Mouse (Mus musculus) urinary bladder, postnatal 14 days (tissue): ENCODE results near the gene Inha.

Experiments used
- DNase-seq: peaks from one replicate; pipeline ENCODE4 v3.0.0; 2021; ENCODE audit warnings: low spot score

Gene Inha

GRCm38 (mm10) chr1:75507006-75507405, at the start of gene Inha:
Gene Inha, plus strand, starts transcription at chr1:75507077.
- no peak for DNase-seq

- no peak for DNase-seq
These were observed 49.2 kb upstream of the Inha start for GRCm38 (mm10) chr1:75457710-75458024.

GRCm38 (mm10) chr1:75458025-75458788, 48.7 kb upstream of the Inha start:
- peak; percentile 38 for DNase-seq

GRCm38 (mm10) chr1:75458789-75459684, 47.8 kb upstream of the Inha start:
- DNase-seq = no peak

GRCm38 (mm10) chr1:75460297-75460696, 46.6 kb upstream of the Inha start:
- DNase-seq = no peak

GRCm38 (mm10) chr1:75462636-75463035, 44.2 kb upstream of the Inha start:
- DNase-seq = no peak

GRCm38 (mm10) chr1:75463652-75464204, 43.1 kb upstream of the Inha start:
- DNase-seq = no peak

GRCm38 (mm10) chr1:75467215-75467927, 39.5 kb upstream of the Inha start:
- peak; percentile 81 for DNase-seq

- DNase-seq = no peak
These were observed 37.5 kb upstream of the Inha start for GRCm38 (mm10) chr1:75469287-75469825.

DNA sequence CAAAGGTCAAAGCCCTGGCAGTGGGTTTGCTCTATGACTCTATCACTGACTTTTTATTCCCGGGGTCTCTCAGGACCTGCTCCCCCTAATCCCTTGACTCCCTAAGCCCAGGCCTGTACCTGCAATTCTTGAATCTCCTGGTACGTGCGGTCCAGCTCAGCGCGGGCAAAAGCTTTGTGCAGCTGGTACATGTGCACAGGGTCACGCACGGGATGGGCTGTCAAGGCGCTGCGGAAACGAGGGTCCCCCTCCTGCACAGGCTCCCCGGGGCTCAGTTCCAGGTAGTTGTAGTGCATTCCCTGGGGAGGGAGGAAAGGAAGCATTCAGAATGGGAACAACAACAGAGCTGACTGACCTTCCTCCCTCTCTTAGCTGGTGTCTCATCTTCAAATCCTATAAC, 30.4 kb upstream of the Inha start:
- DNase-seq = no peak

DNA sequence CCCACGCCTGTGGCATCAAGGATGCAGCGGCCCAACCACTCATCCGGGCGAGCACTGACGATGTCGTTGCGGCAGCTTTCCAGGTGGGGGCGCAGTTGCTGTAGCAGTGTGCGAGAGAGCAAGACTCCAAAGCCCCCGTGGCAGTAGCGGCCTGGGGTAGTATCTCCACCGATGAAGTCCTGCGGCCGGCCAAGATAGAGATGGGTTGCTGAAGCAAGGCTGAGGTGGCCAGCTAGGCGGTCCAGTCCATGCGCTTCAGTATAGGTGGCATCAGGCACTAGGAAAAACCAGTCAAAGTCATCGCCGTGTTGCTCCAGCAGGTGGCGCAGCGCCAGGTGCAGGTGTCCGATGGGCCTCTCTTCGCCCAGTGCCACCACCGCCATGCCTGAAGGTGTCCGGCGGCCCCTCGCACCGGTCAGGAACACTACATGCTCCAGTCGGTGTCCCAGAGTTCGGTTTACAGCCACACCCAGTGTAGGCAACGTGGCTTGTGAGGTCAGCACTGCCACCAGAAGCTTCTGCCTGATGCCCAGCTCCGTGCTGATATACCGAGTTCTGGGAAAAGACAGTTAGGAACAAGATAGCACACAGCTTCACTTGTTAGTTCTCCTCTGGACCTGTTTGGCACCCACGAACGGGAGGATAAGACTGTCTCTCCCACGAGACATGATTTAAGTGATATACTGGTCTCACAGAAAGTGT, 29.5 kb upstream of the Inha start:
- DNase-seq = peak; percentile 90

- DNase-seq = no peak
These were observed 28.9 kb upstream of the Inha start for GRCm38 (mm10) chr1:75477966-75478290.

GRCm38 (mm10) chr1:75478497-75478896, 28.4 kb upstream of the Inha start:
- DNase-seq = peak; percentile 34

DNA sequence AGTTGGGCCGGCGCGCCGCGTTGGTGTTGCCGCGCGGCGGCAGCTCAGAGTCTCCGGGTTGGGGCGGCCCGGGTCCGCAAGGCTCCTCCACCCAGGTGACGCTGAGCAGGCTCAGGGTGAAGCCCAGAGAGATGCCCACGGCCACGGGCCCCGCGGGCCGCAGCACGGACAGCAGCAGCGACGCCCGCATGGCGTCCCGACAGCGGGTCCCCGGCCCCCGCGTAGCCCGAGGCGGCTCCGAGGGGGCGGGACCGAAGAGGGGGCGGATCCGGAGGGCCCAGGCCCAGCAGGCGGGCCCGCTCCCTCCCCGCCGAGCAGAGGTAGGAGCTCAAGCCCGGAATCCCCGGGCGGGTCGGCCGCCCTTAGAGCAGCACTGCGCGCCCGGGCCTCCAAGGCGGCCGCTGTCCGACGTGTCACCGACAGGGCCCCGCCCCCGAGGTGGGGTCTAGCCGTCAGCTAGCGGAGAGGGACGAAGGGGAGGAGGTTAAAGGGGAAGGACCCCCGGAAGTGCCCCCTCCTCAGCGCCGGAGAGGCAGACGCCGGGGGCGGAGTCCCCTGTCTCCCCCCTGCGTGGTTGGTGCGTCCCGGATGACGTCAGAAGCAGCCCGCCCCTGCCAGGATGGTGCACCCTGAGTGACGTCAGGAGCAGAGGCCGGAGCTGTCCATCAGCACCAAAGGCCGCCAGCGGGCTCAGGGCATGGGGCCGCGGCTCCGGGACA, 27.8 kb upstream of the Inha start, which contains the start of the genes Chpf and Tmem198:
Gene Chpf (minus strand): TSS at position 392 of the 719 bp plus-strand sequence.
Gene Tmem198 (plus strand): TSS at position 617 of the 719 bp plus-strand sequence.
- peak; percentile 96 for DNase-seq

- no peak for DNase-seq
These were observed 27.3 kb upstream of the Inha start for GRCm38 (mm10) chr1:75479635-75479989.

- DNase-seq = no peak
These were observed 26.8 kb upstream of the Inha start for GRCm38 (mm10) chr1:75480036-75480435.

DNA sequence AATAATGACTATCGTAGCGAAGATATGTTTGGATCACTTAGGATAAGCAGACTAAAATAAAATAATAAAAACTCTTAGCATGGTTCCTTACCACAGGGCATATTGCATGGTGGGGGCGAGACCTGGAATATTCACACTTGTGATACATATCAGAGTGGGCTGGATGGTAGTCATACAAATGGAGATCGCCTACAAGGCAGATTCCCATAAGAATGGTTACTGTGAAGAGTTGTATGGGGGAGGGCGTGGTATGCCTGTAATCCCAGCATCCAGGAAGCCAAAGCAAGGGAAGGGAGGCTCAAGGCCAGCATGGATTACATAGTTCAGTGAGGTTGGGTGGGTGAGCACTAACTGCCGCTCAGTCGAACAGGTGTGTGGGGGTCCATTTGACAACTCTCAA, 26.1 kb upstream of the Inha start:
- no peak for DNase-seq

GRCm38 (mm10) chr1:75486561-75486960, 20.3 kb upstream of the Inha start:
- no peak for DNase-seq

DNA sequence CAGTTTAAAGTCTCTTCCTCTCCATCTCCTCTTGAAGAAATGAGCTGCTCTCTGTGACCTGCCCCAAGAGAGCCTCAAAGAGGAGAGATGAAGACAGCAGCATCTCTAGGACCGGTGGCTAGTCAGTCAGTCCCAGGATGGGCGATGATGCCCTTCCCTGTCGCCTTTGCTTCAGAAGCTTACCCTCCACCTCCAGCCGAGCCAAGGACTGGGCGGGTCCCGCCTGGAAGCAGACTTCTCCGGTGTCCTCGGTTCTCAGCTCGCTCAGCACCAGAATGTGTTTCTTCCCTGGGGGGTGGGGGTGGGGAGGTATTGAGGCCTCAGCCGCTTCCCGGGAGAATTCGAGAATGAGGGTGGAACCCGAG, 19.9 kb upstream of the Inha start:
- DNase-seq = no peak

DNA sequence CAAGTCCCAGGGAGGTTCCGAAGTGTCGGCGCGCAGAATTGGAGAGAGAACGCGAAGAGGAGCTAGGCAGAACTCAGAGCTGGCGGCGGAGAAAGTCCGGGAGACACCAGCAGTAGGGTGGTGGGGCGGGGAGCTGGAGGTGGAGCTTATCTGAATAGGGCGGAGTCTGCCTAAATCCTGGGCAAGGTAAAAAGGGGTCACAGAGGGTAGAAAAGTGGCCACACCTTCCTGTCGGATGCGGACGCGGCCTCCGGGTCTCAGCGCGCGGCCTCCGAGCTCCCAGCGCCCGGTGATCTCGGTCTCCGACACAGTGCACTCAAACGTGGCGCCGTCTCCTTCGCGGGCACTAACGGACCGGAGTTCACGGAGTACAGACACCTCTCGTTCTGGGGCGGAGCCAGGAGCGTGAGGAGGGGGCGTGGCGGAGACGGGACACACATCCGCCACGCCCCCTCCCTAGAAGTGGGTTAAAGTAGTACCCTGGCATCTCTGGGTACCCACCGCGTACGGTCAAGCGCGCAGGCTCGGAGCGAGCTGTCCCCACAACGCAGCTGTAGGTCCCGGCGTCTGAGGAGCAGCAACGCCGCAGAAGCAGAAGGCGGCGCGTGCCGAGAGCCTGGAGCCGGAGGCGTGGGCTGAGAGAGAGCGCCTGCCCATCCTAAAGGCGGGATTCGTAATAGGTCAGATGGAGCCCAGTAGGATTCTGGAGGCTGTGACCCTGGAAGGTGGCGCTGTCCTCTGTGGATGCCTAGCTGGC, 19.3 kb upstream of the Inha start:
- DNase-seq = peak; percentile 79
